Mouse (Mus musculus) stomach, postnatal 0 days (tissue): ENCODE data around the gene Hacd2.

Experiments used
- CTCF ChIP-seq: IDR thresholded peaks from 2 replicates; pipeline ENCODE4 v1.5.1; 2016; ENCODE audit warnings: antibody characterized with exemption, low read depth, mild to moderate bottlenecking, moderate library complexity
- EP300 ChIP-seq: optimal IDR thresholded peaks from 2 replicates; pipeline ENCODE3; 2016; ENCODE audit warnings: antibody characterized with exemption

- TF ChIP-seq CTCF (no peak), EP300 (no peak)
These were observed 24.0 kb downstream of the Hacd2 start for GRCm38 (mm10) chr16:35046081-35046775.
